Mouse (Mus musculus): ENCODE results near the gene Pde4dip.

Pde4dip gene

GRCm38 (mm10) chr3:97900516-97901490 is 12.3 kb upstream of the Pde4dip start, which contains the start of gene Sec22b:
Gene Sec22b, plus strand, starts transcription at chr3:97901190.
- DNase-seq (ENCODE audit: low spot score) = peak; percentile 88

DNA sequence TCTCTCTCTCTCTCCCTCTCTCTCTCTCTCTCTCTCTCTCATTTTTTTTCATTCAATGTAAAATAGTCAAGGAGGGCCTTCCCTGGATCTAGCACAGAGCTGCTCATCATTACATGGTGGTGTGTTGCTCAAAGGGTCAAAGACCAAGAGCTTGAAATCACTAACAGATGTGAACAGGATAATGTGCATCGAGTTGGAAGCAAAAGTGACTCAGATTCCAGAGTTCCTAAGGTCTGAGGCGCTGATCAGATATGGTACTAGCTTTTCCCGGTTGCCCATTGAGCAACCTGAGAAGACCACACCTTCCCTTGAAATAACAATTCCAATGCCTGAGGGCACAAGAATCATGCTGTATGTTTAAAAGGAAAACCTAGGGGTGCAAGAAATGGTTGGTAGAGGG is 9.9 kb upstream of the Pde4dip start:
- no peak for DNase-seq (ENCODE audit: low spot score)

DNA sequence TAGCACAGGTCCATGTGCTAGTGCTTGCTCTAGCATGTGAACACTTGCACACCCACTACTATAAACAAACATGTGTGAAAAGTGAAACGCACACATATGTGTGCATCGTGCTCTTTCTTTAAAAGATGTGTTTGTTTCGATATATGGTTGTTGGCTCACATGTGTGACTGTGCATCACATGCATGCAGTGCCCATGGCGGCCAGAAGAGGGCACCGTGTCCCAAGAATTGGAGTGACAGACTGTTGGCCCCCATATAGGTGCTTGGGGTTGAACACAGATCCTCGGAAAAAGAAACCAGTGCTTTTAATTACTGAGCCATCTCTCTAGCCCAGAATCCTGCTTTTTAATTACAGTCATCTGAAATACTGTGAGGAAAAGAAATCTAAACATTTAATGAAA is 6.2 kb upstream of the Pde4dip start:
- DNase-seq (ENCODE audit: low spot score) = peak; percentile 36

GRCm38 (mm10) chr3:97890205-97890604 is 1.7 kb upstream of the Pde4dip start:
- no peak for DNase-seq (ENCODE audit: low spot score)

DNA sequence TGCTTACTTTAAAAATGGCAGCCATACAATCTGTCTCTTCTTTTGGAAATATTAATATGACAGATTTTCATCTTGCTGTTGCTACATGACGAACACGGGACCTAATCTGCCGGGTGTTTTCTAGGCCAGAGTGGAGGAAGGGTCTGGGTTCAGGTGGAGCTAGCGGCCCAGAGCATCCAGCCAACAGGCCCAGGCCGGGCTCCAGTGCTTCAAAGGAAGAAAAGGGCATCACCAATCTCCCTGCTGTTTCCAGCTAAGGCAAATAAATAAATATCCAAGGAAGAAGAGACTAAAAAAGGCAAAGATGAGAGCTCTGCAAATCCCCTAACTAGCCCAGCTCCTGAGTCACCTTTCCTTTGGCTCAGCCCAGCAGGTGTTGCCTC is 731 bp downstream of the Pde4dip start:
- no peak for DNase-seq (ENCODE audit: low spot score)

DNA sequence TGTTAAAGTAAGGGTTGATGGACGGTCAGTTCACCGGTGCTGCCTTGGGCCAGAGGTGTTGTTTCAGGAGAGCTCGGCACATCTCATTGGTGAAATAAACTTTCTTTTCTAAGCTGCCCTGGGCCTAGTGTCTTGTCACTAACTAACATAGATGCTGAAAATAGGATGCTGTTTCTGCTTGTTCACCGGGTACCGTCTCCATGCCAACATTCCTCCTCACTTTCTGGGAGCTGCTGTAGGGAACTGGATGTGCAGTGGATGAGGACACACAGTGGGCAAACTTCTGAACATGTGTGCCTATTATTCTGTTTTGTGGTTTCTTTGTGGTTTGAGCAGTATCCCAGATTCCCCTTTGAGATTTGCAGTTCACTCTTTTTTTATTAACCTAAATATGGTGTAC is 6.9 kb downstream of the Pde4dip start:
- no peak for DNase-seq (ENCODE audit: low spot score)

DNA sequence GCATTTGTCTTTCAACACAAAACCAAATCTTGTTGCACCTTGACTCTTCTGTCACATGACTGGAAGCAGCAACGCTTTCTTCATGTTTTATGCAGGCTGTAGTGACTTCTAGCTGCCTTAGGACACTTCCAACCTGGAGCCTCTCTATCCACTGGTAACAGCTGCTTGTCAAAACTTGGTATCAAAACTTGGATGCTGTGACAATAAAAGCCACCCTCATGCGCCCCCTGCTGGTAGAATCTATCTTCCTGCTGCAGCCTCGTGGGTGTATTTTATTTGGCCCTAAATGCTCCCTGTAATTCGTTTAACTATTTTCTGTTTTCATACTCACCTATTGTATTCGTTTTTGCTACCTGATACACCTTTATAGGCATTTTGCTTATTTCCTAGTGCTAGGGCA is 9.3 kb downstream of the Pde4dip start:
- DNase-seq (ENCODE audit: low spot score) = peak; percentile 29

DNA sequence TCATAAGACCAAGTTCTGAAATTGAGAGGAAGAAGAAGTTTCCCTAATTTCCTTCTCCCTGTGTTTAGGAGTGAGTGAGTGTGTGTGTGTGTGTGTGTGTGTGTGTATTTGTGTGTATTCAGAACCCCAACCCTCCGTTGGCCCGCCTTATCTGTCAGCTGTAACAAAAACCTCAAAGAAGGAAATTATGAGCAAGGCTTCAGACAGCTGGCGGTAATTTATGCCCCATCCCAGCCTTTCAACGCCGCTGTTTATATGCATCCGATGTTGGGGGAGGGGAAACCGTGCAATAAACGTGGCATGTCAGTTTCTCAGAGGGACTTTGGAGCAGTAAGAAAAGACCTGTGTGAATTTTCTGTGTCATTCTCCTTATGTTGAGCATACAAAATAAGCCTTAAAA is 12.2 kb downstream of the Pde4dip start:
- DNase-seq (ENCODE audit: low spot score) = no peak

DNA sequence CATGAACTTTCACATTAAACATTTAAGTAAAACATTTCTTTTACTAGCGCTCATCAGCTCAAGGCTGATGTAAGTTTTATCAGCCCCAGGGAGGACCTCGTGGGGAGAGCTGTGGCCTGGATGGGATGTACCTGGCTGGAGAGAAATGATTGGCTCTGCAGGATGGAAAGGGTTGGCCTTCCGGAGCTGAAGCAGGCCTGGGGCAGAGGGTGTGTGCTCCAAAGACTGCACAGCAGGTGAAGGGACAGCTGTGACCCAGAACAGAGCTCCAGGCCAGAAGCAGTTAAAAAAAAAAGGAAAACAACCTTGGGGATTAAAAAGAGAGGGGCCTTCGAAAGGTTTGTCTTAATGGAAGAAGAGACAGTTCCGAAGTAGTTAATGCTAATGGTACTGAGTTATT is 13.7 kb downstream of the Pde4dip start:
- no peak for DNase-seq (ENCODE audit: low spot score)

GRCm38 (mm10) chr3:97869730-97870129 is 18.8 kb downstream of the Pde4dip start:
- no peak for DNase-seq (ENCODE audit: low spot score)

- no peak for DNase-seq (ENCODE audit: low spot score)
Measured at GRCm38 (mm10) chr3:97868733-97869132, 19.8 kb downstream of the Pde4dip start.

DNA sequence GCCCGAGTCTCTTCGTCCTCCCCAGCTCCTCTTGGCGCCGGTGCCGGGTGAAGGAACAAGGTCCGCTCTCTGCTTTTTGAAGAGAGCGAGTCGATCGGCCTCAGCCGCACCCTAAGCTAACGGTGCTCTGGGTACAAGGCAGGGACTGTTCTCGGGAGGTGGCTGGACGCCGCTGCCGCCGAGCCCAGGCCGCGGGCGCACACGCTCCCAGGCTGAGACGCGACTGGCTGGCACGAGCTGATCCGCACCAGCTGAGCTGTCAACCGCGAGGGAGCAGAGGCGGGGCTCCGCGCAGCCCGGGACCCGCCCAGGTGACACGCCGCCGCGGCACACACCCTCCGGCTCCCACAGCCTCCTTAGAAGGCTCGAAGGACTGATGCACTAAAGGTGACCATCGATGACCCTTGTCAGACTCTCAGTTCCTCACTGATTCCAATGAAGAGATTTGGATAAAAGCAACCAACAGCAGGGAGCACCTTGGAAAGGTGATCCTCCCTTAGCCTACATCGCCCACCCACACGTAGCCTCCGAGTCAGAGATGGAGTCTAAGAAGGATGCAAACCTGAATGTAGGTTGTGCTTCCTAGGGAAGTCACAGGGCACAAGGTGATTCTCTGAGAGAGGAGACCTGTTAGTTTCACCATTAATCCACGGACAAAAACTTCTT is 20.4 kb downstream of the Pde4dip start:
- DNase-seq (ENCODE audit: low spot score) = peak; percentile 16

DNA sequence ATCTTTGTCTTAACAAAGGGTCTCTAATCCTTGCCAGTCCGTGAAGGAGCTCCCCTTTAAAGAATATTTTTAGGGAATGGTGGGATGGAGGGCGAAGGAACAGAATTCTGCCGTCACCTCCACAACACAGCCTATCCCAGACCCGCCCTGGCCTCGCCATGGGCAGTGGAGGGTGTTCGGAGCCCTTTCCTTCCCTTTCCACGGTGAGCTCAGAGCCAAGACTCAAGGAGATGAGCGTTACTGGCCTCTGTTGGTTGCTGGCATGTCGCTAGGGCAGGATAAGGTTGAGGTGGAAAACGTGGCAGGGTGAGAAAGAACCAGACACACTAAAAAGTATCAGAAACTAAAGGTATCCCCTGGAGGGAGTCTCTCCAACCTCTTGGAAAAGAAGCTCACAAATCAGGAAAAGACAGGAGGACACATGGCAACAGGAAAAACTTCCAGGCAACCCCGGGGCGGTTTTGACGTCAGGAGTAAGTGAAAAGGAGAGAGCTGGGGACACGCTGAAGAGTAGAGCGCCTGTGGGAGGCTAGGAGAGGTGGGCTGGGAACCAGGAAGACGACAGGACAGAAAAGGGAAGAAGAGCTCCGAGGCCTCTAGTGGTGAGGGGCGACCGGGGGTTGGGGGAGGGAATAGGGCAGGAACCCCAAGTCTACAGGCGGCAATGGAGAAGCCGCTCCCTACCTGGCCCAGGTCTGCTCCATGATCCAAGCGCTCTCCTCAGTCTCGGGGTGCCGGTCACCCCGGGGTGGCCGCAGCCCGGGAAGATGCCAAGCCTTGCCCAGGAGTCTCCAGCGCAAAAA is 21.1 kb downstream of the Pde4dip start:
- DNase-seq (ENCODE audit: low spot score) = no peak

DNA sequence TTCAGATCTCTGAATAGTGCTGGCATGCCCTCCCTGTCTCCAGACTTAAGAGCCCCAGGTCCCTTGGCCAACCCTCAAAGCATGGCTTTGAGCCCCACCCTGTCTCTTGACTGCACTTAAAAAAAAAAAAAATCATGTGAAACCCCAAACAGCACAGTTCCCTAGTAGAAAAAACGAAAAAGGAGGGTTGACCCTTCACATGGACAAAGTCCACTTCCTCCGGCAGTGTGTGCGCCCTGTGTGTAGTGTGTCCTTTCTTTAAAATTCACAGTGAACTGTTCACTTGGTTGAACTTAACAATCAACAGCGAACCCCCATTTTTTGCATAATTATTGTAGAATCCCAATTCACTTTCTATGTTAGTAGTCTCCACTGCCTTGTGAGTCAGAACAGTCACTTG is 21.8 kb downstream of the Pde4dip start:
- no peak for DNase-seq (ENCODE audit: low spot score)

GRCm38 (mm10) chr3:97860820-97861451 is 27.6 kb downstream of the Pde4dip start:
- DNase-seq (ENCODE audit: low spot score) = no peak

DNA sequence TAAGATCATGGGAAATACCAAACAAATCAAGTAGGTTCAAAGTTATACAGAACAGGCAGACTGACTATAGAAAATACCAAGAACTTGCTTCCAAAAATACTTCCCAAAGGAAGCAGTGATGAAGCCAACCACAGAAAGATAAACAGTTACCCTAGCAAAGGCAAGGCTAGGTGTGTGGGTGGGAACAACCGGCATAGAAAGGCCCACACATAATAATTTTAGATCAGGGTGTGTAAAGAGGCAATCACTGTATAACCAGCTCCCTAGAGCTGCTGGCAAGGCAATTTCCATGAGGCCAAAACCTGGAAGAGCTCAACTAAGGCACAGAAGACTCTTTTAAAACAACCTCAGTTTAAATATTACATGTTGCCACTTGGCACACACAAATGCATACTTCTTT is 29.1 kb downstream of the Pde4dip start:
- no peak for DNase-seq (ENCODE audit: low spot score)

DNA sequence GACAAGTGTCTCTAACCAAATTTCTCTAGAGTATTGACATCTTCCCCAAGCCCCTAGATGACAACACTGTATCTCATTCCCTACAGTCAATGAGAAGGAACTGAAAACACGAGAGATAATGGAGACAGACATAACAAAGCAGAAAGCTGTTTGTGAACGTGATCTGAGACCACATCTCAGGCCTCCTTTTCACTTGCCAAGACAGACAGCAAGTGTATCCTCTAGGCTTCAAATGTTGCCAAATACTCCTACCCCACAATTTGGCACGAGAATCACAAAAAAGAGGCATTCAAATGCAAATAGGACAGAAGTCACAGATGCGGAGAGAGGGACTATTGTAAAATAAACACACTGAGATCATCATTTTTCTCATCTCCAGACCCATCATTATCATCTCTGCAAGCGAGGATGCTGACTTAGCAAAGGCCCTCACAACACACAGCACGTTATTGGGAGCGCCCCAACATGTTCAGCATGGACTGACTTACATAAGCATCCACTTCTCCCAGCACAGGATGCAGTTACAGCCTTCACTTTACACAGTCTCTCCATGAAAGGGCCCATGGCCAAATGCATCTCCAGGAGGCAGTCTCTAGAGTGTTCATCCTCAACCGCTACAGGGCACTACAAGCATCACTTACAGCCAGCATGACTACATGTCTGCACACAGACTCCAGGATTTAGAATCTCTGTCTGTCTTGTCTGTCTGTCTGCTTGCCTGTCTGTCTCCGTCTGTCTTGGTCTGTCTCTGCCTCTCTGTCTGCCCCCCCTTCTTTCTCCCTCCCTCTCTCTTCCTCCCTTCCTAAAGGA is 33.7 kb downstream of the Pde4dip start:
- DNase-seq (ENCODE audit: low spot score) = no peak

GRCm38 (mm10) chr3:97851803-97852202 is 36.7 kb downstream of the Pde4dip start:
- no peak for DNase-seq (ENCODE audit: low spot score)

- no peak for DNase-seq (ENCODE audit: low spot score)
Measured at GRCm38 (mm10) chr3:97847626-97848025, 40.9 kb downstream of the Pde4dip start.

GRCm38 (mm10) chr3:97846448-97846847 is 42.1 kb downstream of the Pde4dip start:
- no peak for DNase-seq (ENCODE audit: low spot score)

GRCm38 (mm10) chr3:97844821-97845201 is 43.7 kb downstream of the Pde4dip start:
- no peak for DNase-seq (ENCODE audit: low spot score)
